In genomic region chr6:85373951-85374733, GRCm38 (mm10) we compare ENCODE assay signal across 8 mouse cellular contexts. TPM values are rescaled to one million over a fixed set of nuclear protein-coding genes. Genes with fewer than 3 reads are reported as not detected.
DNase-seq lines count a peak whose midpoint lies in the region; ATAC-seq and TF ChIP-seq lines count a peak whose summit lies in the region.

TSS of gene Rab11fip5 (minus strand) at chr6:85374634.

- H3K4me3 ChIP-seq in neural tube, embryonic 11.5 days (ENCODE audit: low read depth, low read length) = peak within 1 kb of the TSS; percentile 70
- peak within 1 kb of the TSS; percentile 84 for H3K4me3 ChIP-seq in bone marrow macrophage, adult 2 months (ENCODE audit: insufficient read depth, low read length)
- H3K4me3 ChIP-seq in hindbrain, postnatal 0 days (ENCODE audit: low read length) = peak within 1 kb of the TSS; percentile 80
- H3K4me3 ChIP-seq in limb, embryonic 15.5 days = peak within 1 kb of the TSS; percentile 87
- peak within 1 kb of the TSS; percentile 77 for H3K4me3 ChIP-seq in neural tube, embryonic 15.5 days (replicated peaks)

- H3K9ac ChIP-seq in neural tube, embryonic 11.5 days (ENCODE audit: low read length) = peak within 1 kb of the TSS; percentile 59
- H3K9ac ChIP-seq in hindbrain, postnatal 0 days (replicated peaks; ENCODE audit: low read length) = peak within 1 kb of the TSS; percentile 93
- H3K9ac ChIP-seq in limb, embryonic 15.5 days = peak within 1 kb of the TSS; percentile 81
- H3K9ac ChIP-seq in neural tube, embryonic 15.5 days (replicated peaks) = peak within 1 kb of the TSS; percentile 88

- 0 out of 2 replicates have a peak, but pooled peaks cover 2% of the 10 kb centered on the region for H3K27me3 ChIP-seq in neural tube, embryonic 11.5 days (ENCODE audit: control insufficient read depth, insufficient read depth, low read length)
- H3K27me3 ChIP-seq in hindbrain, postnatal 0 days (ENCODE audit: insufficient read depth, low read length) = no peaks in the 10 kb centered on the region
- no peaks in the 10 kb centered on the region for H3K27me3 ChIP-seq in limb, embryonic 15.5 days
- H3K27me3 ChIP-seq in neural tube, embryonic 15.5 days (replicated peaks) = no peaks in the 10 kb centered on the region

- TF ChIP-seq CTCF in bone marrow macrophage, adult 2 months (IDR thresholded peaks at IDR 0.05; ENCODE audit: low read depth, low read length) = no peak
- TF ChIP-seq CTCF in hindbrain, postnatal 0 days (IDR thresholded peaks at IDR 0.05; ENCODE audit: low read depth) = no peak

- no peaks in the 10 kb centered on the region for H3K36me3 ChIP-seq in neural tube, embryonic 11.5 days (ENCODE audit: control insufficient read depth, insufficient read depth, low read length)
- no peaks in the 10 kb centered on the region for H3K36me3 ChIP-seq in hindbrain, postnatal 0 days (ENCODE audit: insufficient read depth, low read length)
- 0 out of 2 replicates have a peak, but pooled peaks cover 2% of the 10 kb centered on the region for H3K36me3 ChIP-seq in limb, embryonic 15.5 days
- H3K36me3 ChIP-seq in neural tube, embryonic 15.5 days = 0 out of 2 replicates have a peak, but pooled peaks cover 2% of the 10 kb centered on the region

- peak; percentile 51 for DNase-seq in neural tube, embryonic 11.5 days (ENCODE audit: low spot score)
- no peak for DNase-seq in neural tube, embryonic 10.5 days (ENCODE audit: extremely low spot score, low spot score)
- no peak for DNase-seq in gastrocnemius, adult 8-10 months (ENCODE audit: low spot score in 2 of 2)
- DNase-seq in hindbrain, postnatal 0 days (ENCODE audit: low spot score) = peak; percentile 42
- DNase-seq in thymus, adult 18-20 months = no peak

- ATAC-seq in neural tube, embryonic 11.5 days (ENCODE audit: insufficient read depth, low FRiP score, low TSS enrichment) = peak; percentile 17
- ATAC-seq in hindbrain, postnatal 0 days = peak; percentile 21
- 0 out of 2 replicates have a peak, but pooled peaks have one; percentile 0 for ATAC-seq in limb, embryonic 15.5 days (ENCODE audit: insufficient number of reproducible peaks, low FRiP score, low TSS enrichment, low read depth)
- ATAC-seq in neural tube, embryonic 15.5 days (ENCODE audit: low FRiP score) = peak; percentile 51

- no peaks in the 10 kb centered on the region; the same call in 1 of the 2 replicates for H3K4me1 ChIP-seq in neural tube, embryonic 11.5 days (ENCODE audit: control insufficient read depth, insufficient read depth, low read length)
- peaks cover 48% of the 10 kb centered on the region for H3K4me1 ChIP-seq in bone marrow macrophage, adult 2 months (ENCODE audit: control insufficient read depth, insufficient read depth, low read length)
- H3K4me1 ChIP-seq in hindbrain, postnatal 0 days (ENCODE audit: insufficient read depth, low read length) = peaks cover 30% of the 10 kb centered on the region
- H3K4me1 ChIP-seq in limb, embryonic 15.5 days = peaks cover 52% of the 10 kb centered on the region
- peaks cover 53% of the 10 kb centered on the region for H3K4me1 ChIP-seq in neural tube, embryonic 15.5 days

- TF ChIP-seq POLR2A in bone marrow macrophage, adult 2 months (IDR thresholded peaks at IDR 0.05; ENCODE audit: borderline replicate concordance, low read depth, low read length) = no peak

- no peaks in the 10 kb centered on the region for H3K9me3 ChIP-seq in neural tube, embryonic 11.5 days (ENCODE audit: control insufficient read depth, low read length)
- H3K9me3 ChIP-seq in hindbrain, postnatal 0 days (ENCODE audit: low read length) = no peaks in the 10 kb centered on the region
- H3K9me3 ChIP-seq in limb, embryonic 15.5 days = no peaks in the 10 kb centered on the region
- H3K9me3 ChIP-seq in neural tube, embryonic 15.5 days (replicated peaks) = no peaks in the 10 kb centered on the region

- H3K4me2 ChIP-seq in neural tube, embryonic 11.5 days (ENCODE audit: low read depth) = peak within 1 kb of the TSS; percentile 87
- H3K4me2 ChIP-seq in hindbrain, postnatal 0 days (ENCODE audit: low read depth, low read length) = peak within 1 kb of the TSS; percentile 82
- peak within 1 kb of the TSS; percentile 87 for H3K4me2 ChIP-seq in limb, embryonic 15.5 days
- peak within 1 kb of the TSS; percentile 68 for H3K4me2 ChIP-seq in neural tube, embryonic 15.5 days

- H3K27ac ChIP-seq in neural tube, embryonic 11.5 days (ENCODE audit: low read depth, low read length) = peak within 1 kb of the TSS; percentile 46; the same call in 1 of the 2 replicates
- H3K27ac ChIP-seq in bone marrow macrophage, adult 2 months (ENCODE audit: insufficient read depth, low read depth, low read length) = peak within 1 kb of the TSS; percentile 100
- peak within 1 kb of the TSS; percentile 89 for H3K27ac ChIP-seq in hindbrain, postnatal 0 days
- H3K27ac ChIP-seq in limb, embryonic 15.5 days = peak within 1 kb of the TSS; percentile 81
- peak within 1 kb of the TSS; percentile 85 for H3K27ac ChIP-seq in neural tube, embryonic 15.5 days (replicated peaks)

- WGBS in neural tube, embryonic 11.5 days = 2% methylated on average over 65 of the region's 80 CpGs
- 1% methylated on average over 71 of the region's 80 CpGs for WGBS in hindbrain, postnatal 0 days
- WGBS in limb, embryonic 15.5 days = 2% methylated on average over 61 of the region's 80 CpGs
- 1% methylated on average over 74 of the region's 80 CpGs for WGBS in neural tube, embryonic 15.5 days

RNA-seq across cellular contexts. Expression of gene Rab11fip5, which starts in this region (rescaled TPM):
- polyA plus RNA-seq in neural tube, embryonic 11.5 days (2014; fragmentation: Nextera tagmentation; extraction: Ambion mirVana) = 4.4 and 5.5 TPM in 2 replicates
- polyA plus RNA-seq in bone marrow macrophage, adult 2 months (2012; ENCODE audit: insufficient read depth, insufficient read length, missing spikeins) = 145 and 160 TPM in 2 replicates
- 10 to 100 TPM; 23.8 to 35.6 (median 30.0) TPM for total RNA-seq in gastrocnemius, adult 8-10 months (2022)
- total RNA-seq in hindbrain, postnatal 0 days (2014; rRNA removed) = 62.6 and 66.5 TPM in 2 replicates
- polyA plus RNA-seq in hindbrain, postnatal 0 days (2015; fragmentation: Nextera tagmentation; extraction: Ambion mirVana) = 23.4 and 26.7 TPM in 2 replicates
- polyA plus RNA-seq in limb, embryonic 15.5 days (2015; fragmentation: Nextera tagmentation; extraction: Ambion mirVana) = 21.7 and 24.8 TPM in 2 replicates
- polyA plus RNA-seq in neural tube, embryonic 15.5 days (2015; fragmentation: Nextera tagmentation; extraction: Ambion mirVana) = 22.5 and 24.3 TPM in 2 replicates

Comparison
In these comparisons a context has a peak if more than half of its experiments do, and no peak if none do; other contexts are left out.
1. DNase-seq: peak in neural tube, embryonic 11.5 days (single experiment) and hindbrain, postnatal 0 days (single experiment); none in neural tube, embryonic 10.5 days (single experiment), gastrocnemius, adult 8-10 months (0 of 2) and thymus, adult 18-20 months (0 of 2).
2. ATAC-seq: peak in every context shown above with its lines; median percentile 51 in neural tube, embryonic 15.5 days; 21 in hindbrain, postnatal 0 days; 17 in neural tube, embryonic 11.5 days; 0 in limb, embryonic 15.5 days.
3. H3K27ac ChIP-seq: peak in every context shown above with its lines; median percentile 100 in bone marrow macrophage, adult 2 months; 89 in hindbrain, postnatal 0 days; 85 in neural tube, embryonic 15.5 days; 81 in limb, embryonic 15.5 days; 46 in neural tube, embryonic 11.5 days.
4. Peak in every context shown above with its lines, with median percentiles within 50 percentile points of each other: H3K4me2 ChIP-seq, H3K4me3 ChIP-seq and H3K9ac ChIP-seq.